Mouse (Mus musculus): Measurements from ENCODE around the gene Dnajb12.

- TF ChIP-seq CTCF (conservative IDR thresholded peaks at IDR 0.05; ENCODE audit: low read length) (no peak), NANOG (IDR thresholded peaks at IDR 0.05; ENCODE audit: borderline replicate concordance, low read length) (no peak), POU5F1 (IDR thresholded peaks at IDR 0.05; ENCODE audit: borderline replicate concordance, low read length) (no peak)
These were observed 23.2 kb downstream of the Dnajb12 start for GRCm38 (mm10) chr10:59902606-59902990.
